Mouse (Mus musculus) intestine, embryonic 14.5 days (tissue): ENCODE results near the gene Tomm5. TPM values are rescaled to one million over a fixed set of nuclear protein-coding genes. Genes with fewer than 3 reads are reported as not detected.

Experiments used
- ATAC-seq: fragments of 200-750 bp; cut with Nextera tagmentation; replicated peaks from 2 replicates; pipeline ENCODE4 v1.8.0; 2017; ENCODE audit warnings: low read depth, moderate number of reproducible peaks, moderate TSS enrichment, moderate library complexity; ENCODE audit not compliant: low FRiP score, low TSS enrichment
- DNase-seq: peaks from one replicate; pipeline ENCODE4 v3.0.0-alpha.2; 2018; ENCODE audit warnings: low spot score
- H3K27ac ChIP-seq: fragments of 300-500 bp; sonication (generic); 2 replicates; pipeline ENCODE4 v1.5.1; 2014; ENCODE audit warnings: low read depth, mild to moderate bottlenecking, control low read depth
- H3K27me3 ChIP-seq: fragments of 300-500 bp; sonication (generic); replicated peaks from 2 replicates; pipeline ENCODE4 v1.6.1; 2014; ENCODE audit warnings: low read length, control low read depth; ENCODE audit not compliant: control insufficient read depth, insufficient read depth
- H3K36me3 ChIP-seq: fragments of 300-500 bp; sonication (generic); 2 replicates; pipeline ENCODE4 v1.6.1; 2014; ENCODE audit warnings: low read length, control low read depth; ENCODE audit not compliant: control insufficient read depth, insufficient read depth
- H3K4me1 ChIP-seq: fragments of 300-500 bp; sonication (generic); replicated peaks from 2 replicates; pipeline ENCODE4 v1.6.1; 2014; ENCODE audit warnings: low read length, control low read depth, mixed read lengths; ENCODE audit not compliant: control insufficient read depth, insufficient read depth
- H3K4me2 ChIP-seq: fragments of 300-500 bp; sonication (generic); 2 replicates; pipeline ENCODE4 v1.6.1; 2014; ENCODE audit warnings: low read length
- H3K4me3 ChIP-seq: fragments of 300-500 bp; sonication (generic); 2 replicates; pipeline ENCODE4 v1.5.1; 2014; ENCODE audit warnings: low read depth, low read length, control low read depth, mixed read lengths
- H3K9ac ChIP-seq: fragments of 300-500 bp; sonication (generic); 2 replicates; pipeline ENCODE4 v1.6.1; 2014; ENCODE audit warnings: mild to moderate bottlenecking, low read length
- H3K9me3 ChIP-seq: fragments of 300-500 bp; sonication (generic); 2 replicates; pipeline ENCODE4 v1.6.1; 2016; ENCODE audit warnings: low read length, control low read depth; ENCODE audit not compliant: control insufficient read depth
- WGBS: fragments of 180-500 bp; shearing (Covaris S2); extraction: QIAGEN DNeasy Blood & Tissue Kit; methylation state at CpG from one replicate; pipeline ENCODE4 v1.1.7; 2014; 5-methylcytosine and 5-hydroxymethylcytosine counted together
- polyA plus RNA-seq: library from polyadenylated mRNA; unstranded; fragments of >200 nt; fragmentation: Nextera tagmentation; extraction: Ambion mirVana; gene quantifications from 2 replicates; pipeline ENCODE4 v1.2.1, GENCODE M21; 2014

Gene Tomm5
- 346 and 405 TPM in 2 replicates for polyA plus RNA-seq

DNA sequence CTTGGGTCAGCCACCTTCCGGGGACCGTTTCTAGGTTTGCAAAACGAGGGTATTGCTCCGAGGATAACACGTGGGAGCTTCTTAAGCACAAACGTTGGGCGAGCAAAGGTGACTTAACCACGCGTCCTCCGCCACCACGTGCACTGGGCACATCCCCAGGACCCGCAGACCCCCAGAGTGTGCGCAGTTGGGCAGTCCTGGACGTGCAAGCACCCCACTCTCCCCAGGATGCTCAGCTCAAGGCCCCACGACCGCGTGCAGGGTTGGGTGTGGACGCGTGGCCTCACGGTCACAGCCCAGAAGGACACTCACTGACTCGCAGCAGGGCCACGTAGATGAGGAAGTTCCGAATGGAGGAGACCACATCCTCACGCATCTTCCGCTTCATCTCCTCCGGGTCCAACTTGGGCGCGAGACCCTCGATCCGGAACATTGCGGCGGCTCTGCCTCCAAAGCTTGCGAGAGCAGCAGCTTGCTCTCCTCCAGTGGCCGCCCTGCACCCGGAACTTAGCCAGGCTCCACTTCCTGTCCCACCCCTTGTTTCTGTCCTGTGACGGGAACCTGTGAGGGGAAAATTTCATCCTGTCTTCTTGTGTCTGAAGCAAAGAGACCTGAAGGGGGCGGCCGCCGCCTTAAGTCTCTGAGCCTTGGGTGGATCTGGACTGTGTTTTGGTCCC lies at the start of gene Tomm5:
TSS of gene Tomm5 (minus strand) at position 514 of the 677 bp plus-strand sequence.
- peak within 1 kb of the TSS; percentile 92 for H3K9ac ChIP-seq
- H3K36me3 ChIP-seq, result peaks cover 13% of the 10 kb centered on the region
- H3K27me3 ChIP-seq, result no peaks in the 10 kb centered on the region
- no peaks in the 10 kb centered on the region for H3K9me3 ChIP-seq
- H3K4me1 ChIP-seq, result peaks cover 12% of the 10 kb centered on the region
- DNase-seq (peak; percentile 87), ATAC-seq (peak; percentile 95)
- H3K4me3 ChIP-seq, result peak within 1 kb of the TSS; percentile 79
- peak within 1 kb of the TSS; percentile 43 for H3K27ac ChIP-seq
- H3K4me2 ChIP-seq, result peak within 1 kb of the TSS; percentile 82
- under 1% methylated on average over 39 of the region's 39 CpGs for WGBS

GRCm38 (mm10) chr4:45156433-45156832 lies 48.5 kb upstream of the Tomm5 start:
- Histone ChIP-seq H3K4me2 (no peak overlapping the region), H3K4me1 (no peaks in the 10 kb centered on the region), H3K4me3 (no peak overlapping the region), H3K9me3 (no peaks in the 10 kb centered on the region), H3K27ac (no peak overlapping the region), H3K9ac (no peak overlapping the region), H3K36me3 (no peaks in the 10 kb centered on the region), H3K27me3 (no peaks in the 10 kb centered on the region)
- WGBS, result 75% methylated on average over 3 of the region's 3 CpGs
- DNase-seq (no peak), ATAC-seq (no peak)

DNA sequence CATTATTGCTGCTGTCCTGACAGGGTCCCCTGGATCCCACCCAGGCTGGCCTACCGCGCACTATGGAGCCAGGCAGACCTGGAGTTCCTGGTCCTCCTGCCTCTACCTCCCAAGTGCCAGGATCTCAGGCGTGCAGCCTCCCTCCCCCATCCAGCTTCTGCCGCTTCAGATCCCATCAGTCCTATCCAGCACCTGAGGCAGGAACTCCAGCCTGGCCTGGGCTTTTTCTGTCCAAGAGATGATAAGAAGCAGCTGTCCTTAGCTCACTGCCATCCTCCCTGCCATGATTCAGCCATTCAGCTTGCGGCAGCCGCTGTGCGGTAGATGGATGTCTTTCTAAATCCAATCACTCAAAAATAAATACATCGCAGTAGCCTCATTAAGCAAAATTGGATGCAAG lies 35.1 kb upstream of the Tomm5 start:
- Histone ChIP-seq H3K4me2 (no peak overlapping the region), H3K27ac (peak overlapping the region; percentile 33; the same call in 1 of the 2 replicates), H3K36me3 (no peaks in the 10 kb centered on the region), H3K9ac (no peak overlapping the region), H3K9me3 (no peaks in the 10 kb centered on the region), H3K4me1 (peaks cover 5% of the 10 kb centered on the region; the same call in 1 of the 2 replicates), H3K4me3 (no peak overlapping the region), H3K27me3 (no peaks in the 10 kb centered on the region)
- WGBS, result 40% methylated on average over 8 of the region's 8 CpGs
- DNase-seq, result no peak
- ATAC-seq, result no peak

- DNase-seq, result no peak
- ATAC-seq, result no peak
- no peak overlapping the region for H3K27ac ChIP-seq
- no peak overlapping the region for H3K9ac ChIP-seq
- no peaks in the 10 kb centered on the region for H3K9me3 ChIP-seq
- no peak overlapping the region for H3K4me3 ChIP-seq
- H3K27me3 ChIP-seq, result no peaks in the 10 kb centered on the region
- H3K4me1 ChIP-seq, result peaks cover 5% of the 10 kb centered on the region; the same call in 1 of the 2 replicates
- no peak overlapping the region for H3K4me2 ChIP-seq
- 57% methylated on average over 11 of the region's 11 CpGs for WGBS
- no peaks in the 10 kb centered on the region for H3K36me3 ChIP-seq
These were observed 34.5 kb upstream of the Tomm5 start for GRCm38 (mm10) chr4:45142411-45142810.

DNA sequence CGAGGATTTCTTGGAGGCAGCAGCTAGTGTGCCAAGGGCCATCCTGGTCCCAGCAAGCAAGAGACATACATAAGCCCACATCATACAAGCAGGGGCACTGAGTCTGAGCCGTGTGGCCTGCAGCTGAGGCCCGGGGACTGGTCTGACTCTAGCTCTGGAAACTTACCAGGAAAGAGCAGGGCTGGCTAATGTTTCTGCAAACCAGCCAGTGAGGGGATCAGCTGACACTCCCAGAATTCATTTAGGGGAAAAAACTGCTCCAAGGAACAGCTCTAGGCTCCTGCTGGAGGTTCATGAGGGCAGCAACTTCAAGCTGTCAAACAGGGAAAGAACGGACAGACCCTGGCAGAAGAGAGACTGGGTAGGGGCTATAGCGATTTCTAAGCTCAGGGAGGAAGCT lies 33.9 kb upstream of the Tomm5 start:
- Histone ChIP-seq H3K4me3 (no peak overlapping the region), H3K27ac (no peak overlapping the region), H3K27me3 (no peaks in the 10 kb centered on the region), H3K4me2 (no peak overlapping the region), H3K4me1 (peaks cover 5% of the 10 kb centered on the region; the same call in 1 of the 2 replicates), H3K9ac (no peak overlapping the region), H3K9me3 (no peaks in the 10 kb centered on the region), H3K36me3 (no peaks in the 10 kb centered on the region)
- 56% methylated on average over 5 of the region's 5 CpGs for WGBS
- no peak for ATAC-seq
- DNase-seq, result no peak

DNA sequence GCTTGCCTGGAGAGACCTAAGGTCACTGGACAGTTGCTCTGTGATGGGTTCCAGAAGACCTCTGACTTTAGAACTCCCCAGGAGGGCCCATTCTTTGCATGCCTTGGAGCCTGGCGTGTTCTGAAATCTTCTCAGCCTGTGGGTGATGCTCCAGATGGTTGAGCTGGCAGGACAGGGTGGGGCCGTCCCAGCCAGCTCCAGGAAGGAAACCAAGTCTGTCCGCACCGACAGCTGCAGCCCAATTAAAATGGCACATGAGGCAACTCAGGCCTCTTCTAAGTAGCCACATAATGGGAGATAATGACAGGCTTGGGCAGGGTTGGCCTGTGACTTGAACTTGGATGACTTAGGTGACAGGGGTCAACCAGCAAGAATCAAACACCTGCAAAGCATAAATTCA lies 29.7 kb upstream of the Tomm5 start:
- Histone ChIP-seq H3K27ac (no peak overlapping the region), H3K4me2 (no peak overlapping the region), H3K27me3 (no peaks in the 10 kb centered on the region), H3K9me3 (no peaks in the 10 kb centered on the region), H3K9ac (no peak overlapping the region), H3K36me3 (no peaks in the 10 kb centered on the region), H3K4me1 (0 out of 2 replicates have a peak, but pooled peaks cover under 1% of the 10 kb centered on the region), H3K4me3 (no peak overlapping the region)
- WGBS, result 42% methylated on average over 4 of the region's 4 CpGs
- DNase-seq (no peak), ATAC-seq (no peak)

DNA sequence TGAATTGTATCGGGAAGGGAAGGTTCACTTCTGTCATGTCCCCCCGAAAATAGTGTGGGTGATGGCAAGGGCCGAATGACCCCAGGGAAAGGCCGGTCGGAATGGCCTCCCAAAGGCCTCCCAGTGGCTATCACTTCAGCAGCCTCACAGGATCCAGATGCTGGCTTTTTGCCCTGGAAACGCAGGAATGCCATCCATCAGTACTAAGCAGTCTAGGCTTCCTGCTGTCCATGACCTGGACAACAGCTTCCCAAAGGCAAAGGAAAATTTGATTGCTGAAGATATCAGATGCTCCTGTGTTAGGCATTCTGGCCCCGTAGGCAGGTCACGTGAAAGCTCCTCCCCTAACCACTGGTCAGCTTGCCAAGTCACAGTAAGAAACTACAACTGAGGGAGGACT lies 26.6 kb upstream of the Tomm5 start:
- DNase-seq (no peak), ATAC-seq (no peak)
- Histone ChIP-seq H3K36me3 (no peaks in the 10 kb centered on the region), H3K27ac (no peak overlapping the region), H3K9ac (no peak overlapping the region), H3K9me3 (no peaks in the 10 kb centered on the region), H3K4me2 (no peak overlapping the region), H3K4me3 (no peak overlapping the region), H3K27me3 (no peaks in the 10 kb centered on the region), H3K4me1 (no peaks in the 10 kb centered on the region)
- WGBS, result 65% methylated on average over 8 of the region's 8 CpGs

DNA sequence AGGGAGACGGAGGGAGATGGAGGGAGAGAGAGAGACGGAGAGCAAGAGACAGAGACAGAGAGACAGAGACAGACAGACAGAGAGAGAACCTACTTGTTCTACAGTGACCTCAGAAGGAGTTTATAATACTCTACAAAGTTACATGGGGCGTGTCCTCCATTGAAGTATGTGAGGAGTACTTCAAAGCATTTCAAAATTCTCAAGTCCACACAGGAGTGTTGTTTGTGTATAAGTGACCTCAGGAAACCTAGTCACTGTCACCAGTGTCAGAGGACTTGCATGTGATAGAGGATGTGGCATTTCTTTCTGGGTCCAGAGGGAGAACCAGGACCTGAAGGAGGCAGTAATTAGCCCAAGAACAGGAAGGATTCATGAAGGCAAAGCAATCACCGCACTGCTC lies 23.1 kb upstream of the Tomm5 start:
- WGBS, result 59% methylated on average over 4 of the region's 4 CpGs
- Histone ChIP-seq H3K4me3 (no peak overlapping the region), H3K27ac (no peak overlapping the region), H3K4me1 (no peaks in the 10 kb centered on the region), H3K27me3 (no peaks in the 10 kb centered on the region), H3K9ac (no peak overlapping the region), H3K9me3 (no peaks in the 10 kb centered on the region), H3K4me2 (no peak overlapping the region), H3K36me3 (no peaks in the 10 kb centered on the region)
- DNase-seq, result no peak
- no peak for ATAC-seq

- H3K4me1 ChIP-seq, result no peaks in the 10 kb centered on the region
- no peak for ATAC-seq
- 84% methylated on average over 11 of the region's 11 CpGs for WGBS
- H3K4me2 ChIP-seq, result no peak overlapping the region
- H3K4me3 ChIP-seq, result no peak overlapping the region
- no peak overlapping the region for H3K27ac ChIP-seq
- H3K9me3 ChIP-seq, result no peaks in the 10 kb centered on the region
- H3K36me3 ChIP-seq, result no peaks in the 10 kb centered on the region
- no peak for DNase-seq
- no peaks in the 10 kb centered on the region for H3K27me3 ChIP-seq
- no peak overlapping the region for H3K9ac ChIP-seq
These were observed 13.4 kb upstream of the Tomm5 start for GRCm38 (mm10) chr4:45121311-45121710.
